In genomic region chr3:103789891-103790345, GRCm38 (mm10) we compare ENCODE assay signal across 9 mouse cellular contexts. TPM values are rescaled to one million over a fixed set of nuclear protein-coding genes. Genes with fewer than 3 reads are reported as not detected.
DNase-seq lines count a peak whose midpoint lies in the region; ATAC-seq lines count a peak whose summit lies in the region.
"Had no signal": no experiment of that assay in that cellular context is flagged by ENCODE, and none has a peak within 500 bp of the region (broad histone marks: within the 10 kb centered on the region; RNA-seq: fewer than 3 reads in every experiment).

No protein-coding gene starts in this region.

- no peaks in the 10 kb centered on the region for H3K36me3 ChIP-seq in lung, embryonic 15.5 days

- H3K9me3 ChIP-seq in lung, embryonic 15.5 days: no peaks in the 10 kb centered on the region

- 1% methylated on average over 14 of the region's 14 CpGs for WGBS in lung, embryonic 15.5 days

- peak overlapping the region; percentile 99 for H3K4me3 ChIP-seq in lung, embryonic 15.5 days

- no peak for ATAC-seq in lung, embryonic 15.5 days (ENCODE audit: borderline replicate concordance, extremely low read depth, low FRiP score, low TSS enrichment)

- peaks cover 27% of the 10 kb centered on the region for H3K4me1 ChIP-seq in lung, embryonic 15.5 days

- H3K27me3 ChIP-seq in lung, embryonic 15.5 days: no peaks in the 10 kb centered on the region

- H3K27ac ChIP-seq in lung, embryonic 15.5 days: peak overlapping the region; percentile 92

- peak overlapping the region; percentile 75 for H3K4me2 ChIP-seq in lung, embryonic 15.5 days

- H3K9ac ChIP-seq in lung, embryonic 15.5 days: peak overlapping the region; percentile 91

- peak; percentile 50 for DNase-seq in 3134 (ENCODE audit: extremely low read depth, insufficient read length, low spot score)
- DNase-seq in CD4-positive, CD25-positive, alpha-beta regulatory T cell, adult 2 months (ENCODE audit: low read depth, low spot score): peak; percentile 79
- DNase-seq in cerebellum, postnatal 14 days: peak; percentile 39
- DNase-seq in heart, adult 8-10 months (ENCODE audit: low spot score): peak; percentile 64
- peak; percentile 68 for DNase-seq in kidney, adult 18-20 months
- peak; percentile 50 for DNase-seq in retina, embryonic 14.5 days (ENCODE audit: low spot score)
- DNase-seq in frontal cortex, postnatal 10 days (ENCODE audit: low spot score in 2 of 2): no peak

RNA-seq across cellular contexts. Expression of gene Hipk1, which starts 1.4 kb away (rescaled TPM):
- total RNA-seq in heart, adult 8-10 months (2022): 100 to 1,000 TPM in 1 of 4 experiments, 10 to 100 TPM in 3; 83.0 to 105 (median 93.9) TPM
- 11.0 and 11.6 TPM in 2 replicates for polyA plus RNA-seq in lung, embryonic 15.5 days (2015; fragmentation: Nextera tagmentation; extraction: Ambion mirVana)

RNA-seq across cellular contexts. Expression of gene Dclre1b, which starts 19.3 kb away (rescaled TPM):
- 1 to 10 TPM; 5.3 to 9.6 (median 7.2) TPM for total RNA-seq in heart, adult 8-10 months (2022)
- 30.5 and 31.2 TPM in 2 replicates for polyA plus RNA-seq in lung, embryonic 15.5 days (2015; fragmentation: Nextera tagmentation; extraction: Ambion mirVana)

RNA-seq across cellular contexts. Expression of gene Ap4b1, which starts 19.4 kb away (rescaled TPM):
- total RNA-seq in heart, adult 8-10 months (2022): 10 to 100 TPM; 14.0 to 16.6 (median 15.9) TPM
- 19.6 and 21.0 TPM in 2 replicates for polyA plus RNA-seq in lung, embryonic 15.5 days (2015; fragmentation: Nextera tagmentation; extraction: Ambion mirVana)

RNA-seq across cellular contexts. Expression of gene Gm43064, which starts 19.5 kb away (rescaled TPM):
- not detected for total RNA-seq in heart, adult 8-10 months (2022)
- 0.24 and 0.35 TPM in 2 replicates for polyA plus RNA-seq in lung, embryonic 15.5 days (2015; fragmentation: Nextera tagmentation; extraction: Ambion mirVana)
- polyA plus RNA-seq: large intestine, adult 2 months had no signal

RNA-seq across cellular contexts. Expression of gene Bcl2l15, which starts 42.5 kb away (rescaled TPM):
- not detected for total RNA-seq in heart, adult 8-10 months (2022)
- 0.09 TPM in 1 of 2 replicates, not detected in the other for polyA plus RNA-seq in lung, embryonic 15.5 days (2015; fragmentation: Nextera tagmentation; extraction: Ambion mirVana)

Comparison
In these comparisons a context has a peak if more than half of its experiments do, and no peak if none do; other contexts are left out.
1. DNase-seq: peak in 3134 (single experiment), CD4-positive, CD25-positive, alpha-beta regulatory T cell, adult 2 months (single experiment), cerebellum, postnatal 14 days (2 of 2), heart, adult 8-10 months (single experiment), kidney, adult 18-20 months (single experiment) and retina, embryonic 14.5 days (single experiment); none in frontal cortex, postnatal 10 days (0 of 2).